Mouse (Mus musculus): Measurements from ENCODE around the gene Farp1. TPM values are rescaled to one million over a fixed set of nuclear protein-coding genes. Genes with fewer than 3 reads are reported as not detected.

The Farp1 gene
- polyA plus RNA-seq (2014; fragmentation: Illumina TruSeq; extraction: RNeasy Lipid Tissue Mini Kit (QIAGEN cat#74804)) = 3.9 TPM

GRCm38 (mm10) chr14:121034973-121035662 is at the start of gene Farp1:
Farp1 (plus strand) TSS chr14:121035200.

Other genes with a start within 250 kb of the Farp1 start
- gene Ipo5, start 124.0 kb upstream of the Farp1 start, polyA plus RNA-seq (2014; fragmentation: Illumina TruSeq; extraction: RNeasy Lipid Tissue Mini Kit (QIAGEN cat#74804)) = 130 TPM